Mouse (Mus musculus) induced T-regulatory cell, adult 2 months (primary cell): ENCODE data around the gene Nrde2.
A peak's percentile ranks its signal among the peaks of the same experiment; 100 is the strongest.

Source experiments
- DNase-seq: peaks from one replicate; pipeline ENCODE4 v3.0.0-alpha.2; 2012; ENCODE audit warnings: low read depth

The Nrde2 gene

GRCm38 (mm10) chr12:100178898-100179440, 19.5 kb upstream of the Nrde2 start:
- no peak for DNase-seq

- DNase-seq: no peak
Measured at GRCm38 (mm10) chr12:100176469-100177056, 17.1 kb upstream of the Nrde2 start.

GRCm38 (mm10) chr12:100172481-100172880, 13.0 kb upstream of the Nrde2 start:
- no peak for DNase-seq

- DNase-seq: peak; percentile 81
Measured at GRCm38 (mm10) chr12:100167931-100168871, 8.7 kb upstream of the Nrde2 start.

GRCm38 (mm10) chr12:100167502-100167901, 8.0 kb upstream of the Nrde2 start:
- DNase-seq: peak; percentile 16

GRCm38 (mm10) chr12:100166939-100167338, 7.5 kb upstream of the Nrde2 start:
- DNase-seq: no peak

- peak; percentile 57 for DNase-seq
Measured at GRCm38 (mm10) chr12:100166177-100166576, 6.7 kb upstream of the Nrde2 start.

GRCm38 (mm10) chr12:100164991-100165500, 5.6 kb upstream of the Nrde2 start:
- peak; percentile 71 for DNase-seq

- no peak for DNase-seq
Measured at GRCm38 (mm10) chr12:100152466-100152865, 7.0 kb downstream of the Nrde2 start.

- DNase-seq: no peak
Measured at GRCm38 (mm10) chr12:100144269-100144668, 15.2 kb downstream of the Nrde2 start.

GRCm38 (mm10) chr12:100143737-100144136, 15.7 kb downstream of the Nrde2 start:
- no peak for DNase-seq

GRCm38 (mm10) chr12:100142848-100143523, 16.5 kb downstream of the Nrde2 start:
- DNase-seq: no peak

GRCm38 (mm10) chr12:100135117-100135516, 24.3 kb downstream of the Nrde2 start:
- no peak for DNase-seq

GRCm38 (mm10) chr12:100134395-100134936, 25.0 kb downstream of the Nrde2 start:
- no peak for DNase-seq

GRCm38 (mm10) chr12:100131655-100132054, 27.8 kb downstream of the Nrde2 start:
- peak; percentile 82 for DNase-seq

- DNase-seq: no peak
Measured at GRCm38 (mm10) chr12:100131167-100131566, 28.3 kb downstream of the Nrde2 start.

GRCm38 (mm10) chr12:100128961-100129360, 30.5 kb downstream of the Nrde2 start:
- DNase-seq: no peak

- DNase-seq: no peak
Measured at GRCm38 (mm10) chr12:100128522-100128921, 30.9 kb downstream of the Nrde2 start.

GRCm38 (mm10) chr12:100127866-100128480, 31.5 kb downstream of the Nrde2 start:
- DNase-seq: no peak

GRCm38 (mm10) chr12:100126968-100127865, 32.2 kb downstream of the Nrde2 start:
- no peak for DNase-seq
